ENCODE assay signal across 16 mouse cellular contexts in genomic region chr1:184665243-184665642, GRCm38 (mm10).
DNase-seq lines count a peak whose midpoint lies in the region; ATAC-seq and TF ChIP-seq lines count a peak whose summit lies in the region.
"Had no signal": no experiment of that assay in that cellular context is flagged by ENCODE, and none has a peak within 500 bp of the region (broad histone marks: within the 10 kb centered on the region; RNA-seq: fewer than 3 reads in every experiment).

No protein-coding gene starts in this region.

- no peaks in the 10 kb centered on the region for H3K9me3 ChIP-seq in liver, embryonic 12.5 days (replicated peaks)
- H3K9me3 ChIP-seq in hindbrain, postnatal 0 days (ENCODE audit: low read length): no peaks in the 10 kb centered on the region
- H3K9me3 ChIP-seq: midbrain, embryonic 12.5 days had no signal

- no peaks in the 10 kb centered on the region for H3K36me3 ChIP-seq in liver, embryonic 12.5 days
- no peaks in the 10 kb centered on the region for H3K36me3 ChIP-seq in hindbrain, postnatal 0 days (ENCODE audit: insufficient read depth, low read length)
- H3K36me3 ChIP-seq: midbrain, embryonic 12.5 days had no signal

- H3K27me3 ChIP-seq in liver, embryonic 12.5 days (replicated peaks): 0 out of 2 replicates have a peak, but pooled peaks cover 2% of the 10 kb centered on the region
- no peaks in the 10 kb centered on the region for H3K27me3 ChIP-seq in hindbrain, postnatal 0 days (ENCODE audit: insufficient read depth, low read length)
- H3K27me3 ChIP-seq: midbrain, embryonic 12.5 days had no signal

- peak; percentile 80 for ATAC-seq in liver, embryonic 12.5 days
- peak; percentile 95 for ATAC-seq in megakaryocyte-erythroid progenitor cell, adult 5-6 weeks (replicated peaks; ENCODE audit: low FRiP score, low TSS enrichment, poor library complexity, severe bottlenecking)
- no peak for ATAC-seq in hindbrain, postnatal 0 days
- ATAC-seq: intestine, postnatal 0 days had no signal

- H3K4me3 ChIP-seq in liver, embryonic 12.5 days: no peak overlapping the region
- H3K4me3 ChIP-seq in hindbrain, postnatal 0 days (ENCODE audit: low read length): no peak overlapping the region
- H3K4me3 ChIP-seq: midbrain, embryonic 12.5 days had no signal

- 58% methylated on average over 12 of the region's 12 CpGs for WGBS in liver, embryonic 12.5 days (ENCODE audit: insufficient replicate concordance)
- WGBS in hindbrain, postnatal 0 days: 74% methylated on average over 12 of the region's 12 CpGs

- no peak for TF ChIP-seq CTCF in hindbrain, postnatal 0 days (IDR thresholded peaks at IDR 0.05; ENCODE audit: low read depth)

- 0 out of 2 replicates have a peak overlapping the region, but pooled peaks have one; percentile 50 for H3K27ac ChIP-seq in liver, embryonic 12.5 days
- no peak overlapping the region for H3K27ac ChIP-seq in hindbrain, postnatal 0 days
- H3K27ac ChIP-seq: hindbrain, embryonic 14.5 days; midbrain, embryonic 12.5 days had no signal

- H3K4me2 ChIP-seq in liver, embryonic 12.5 days: peak overlapping the region; percentile 34
- H3K4me2 ChIP-seq in hindbrain, postnatal 0 days (ENCODE audit: low read depth, low read length): no peak overlapping the region
- H3K4me2 ChIP-seq: hindbrain, embryonic 14.5 days; midbrain, embryonic 12.5 days had no signal

- no peak overlapping the region for H3K9ac ChIP-seq in liver, embryonic 12.5 days
- H3K9ac ChIP-seq in hindbrain, postnatal 0 days (replicated peaks; ENCODE audit: low read length): no peak overlapping the region
- H3K9ac ChIP-seq: hindbrain, embryonic 14.5 days; midbrain, embryonic 12.5 days had no signal

- peaks cover 43% of the 10 kb centered on the region for H3K4me1 ChIP-seq in liver, embryonic 12.5 days
- no peaks in the 10 kb centered on the region for H3K4me1 ChIP-seq in hindbrain, postnatal 0 days (ENCODE audit: insufficient read depth, low read length)

- peak; percentile 41 for DNase-seq in spleen, adult 12 weeks (ENCODE audit: low spot score)
- no peak for DNase-seq in spleen, adult 18-20 months
- peak; percentile 11 for DNase-seq in ZHBTc4 (ENCODE audit: low read depth, low spot score)
- no peak for DNase-seq in hindbrain, postnatal 0 days (ENCODE audit: low spot score)
- DNase-seq in kidney, postnatal 10 days: no peak
- DNase-seq: adrenal gland, adult 2 months; cerebellum, adult 11 months; cerebellum, postnatal 14 days; kidney, postnatal 4 days; lung, postnatal 36 days; thymus, adult 2 months had no signal

Comparison
In these comparisons a context has a peak if more than half of its experiments do, and no peak if none do; other contexts are left out.
1. DNase-seq: peak in spleen, adult 12 weeks (single experiment) and ZHBTc4 (single experiment); none in spleen, adult 18-20 months (0 of 2), hindbrain, postnatal 0 days (single experiment) and kidney, postnatal 10 days (single experiment).